Comparison of ENCODE assay signal across 7 mouse cellular contexts in the genomic region with DNA sequence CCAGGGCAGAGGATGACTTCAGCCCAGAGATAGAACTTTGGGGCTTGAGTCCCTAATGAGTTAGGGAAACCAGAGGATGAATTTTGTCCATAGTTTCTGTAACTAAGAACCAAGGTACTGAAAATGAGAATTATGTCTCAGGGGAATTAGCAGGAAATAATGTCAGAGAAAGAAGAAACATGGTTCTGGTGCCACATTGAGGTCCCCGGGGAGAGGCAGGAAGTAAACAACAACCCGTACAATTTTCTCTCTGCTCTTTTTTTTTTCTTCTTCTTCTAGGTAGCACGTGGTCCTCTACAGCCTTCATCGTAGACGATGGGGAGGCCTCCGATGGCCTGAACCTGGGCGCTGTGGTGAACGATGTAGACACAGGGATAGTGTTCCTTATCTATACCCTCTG. TPM values are rescaled to one million over a fixed set of nuclear protein-coding genes. Genes with fewer than 3 reads are reported as not detected.
DNase-seq lines count a peak whose midpoint lies in the region; ATAC-seq lines count a peak whose summit lies in the region.

No protein-coding gene starts in this region.

- no peak for DNase-seq in neural tube, embryonic 11.5 days (ENCODE audit: low spot score)
- DNase-seq in neural tube, embryonic 10.5 days (ENCODE audit: extremely low spot score, low spot score): no peak
- DNase-seq in forebrain, embryonic 10.5 days (ENCODE audit: extremely low spot score, low spot score): no peak
- DNase-seq in cerebellum, adult 18-20 months: no peak
- DNase-seq in cerebellum, adult 9-11 months: no peak

- peak overlapping the region; percentile 97 for H3K4me2 ChIP-seq in neural tube, embryonic 11.5 days (ENCODE audit: low read depth)
- peak overlapping the region; percentile 99 for H3K4me2 ChIP-seq in limb, embryonic 13.5 days (replicated peaks)
- peak overlapping the region; percentile 98 for H3K4me2 ChIP-seq in stomach, embryonic 14.5 days (replicated peaks; ENCODE audit: low read depth, low read length)

- no peaks in the 10 kb centered on the region for H3K36me3 ChIP-seq in neural tube, embryonic 11.5 days (ENCODE audit: control insufficient read depth, insufficient read depth, low read length)
- H3K36me3 ChIP-seq in forebrain, embryonic 10.5 days (replicated peaks): peaks cover 21% of the 10 kb centered on the region
- peaks cover 18% of the 10 kb centered on the region for H3K36me3 ChIP-seq in limb, embryonic 13.5 days
- H3K36me3 ChIP-seq in stomach, embryonic 14.5 days (ENCODE audit: control insufficient read depth, insufficient read depth, low read length): no peaks in the 10 kb centered on the region

- 0 out of 2 replicates have a peak, but pooled peaks cover 4% of the 10 kb centered on the region for H3K4me1 ChIP-seq in neural tube, embryonic 11.5 days (ENCODE audit: control insufficient read depth, insufficient read depth, low read length)
- peaks cover 38% of the 10 kb centered on the region for H3K4me1 ChIP-seq in forebrain, embryonic 10.5 days
- peaks cover 11% of the 10 kb centered on the region for H3K4me1 ChIP-seq in limb, embryonic 13.5 days
- H3K4me1 ChIP-seq in stomach, embryonic 14.5 days (ENCODE audit: control insufficient read depth, insufficient read depth, low read length): no peaks in the 10 kb centered on the region

- no peak overlapping the region for H3K27ac ChIP-seq in neural tube, embryonic 11.5 days (ENCODE audit: low read depth, low read length)
- peak overlapping the region; percentile 84; the same call in 1 of the 2 replicates for H3K27ac ChIP-seq in forebrain, embryonic 10.5 days
- H3K27ac ChIP-seq in limb, embryonic 13.5 days: no peak overlapping the region
- H3K27ac ChIP-seq in stomach, embryonic 14.5 days (ENCODE audit: low read length): no peak overlapping the region

- WGBS in neural tube, embryonic 11.5 days: 92% methylated on average over 8 of the region's 8 CpGs
- 91% methylated on average over 8 of the region's 8 CpGs for WGBS in forebrain, embryonic 10.5 days
- WGBS in limb, embryonic 13.5 days: 83% methylated on average over 8 of the region's 8 CpGs
- 74% methylated on average over 8 of the region's 8 CpGs for WGBS in stomach, embryonic 14.5 days

- no peaks in the 10 kb centered on the region for H3K9me3 ChIP-seq in neural tube, embryonic 11.5 days (ENCODE audit: control insufficient read depth, low read length)
- H3K9me3 ChIP-seq in forebrain, embryonic 10.5 days: no peaks in the 10 kb centered on the region
- no peaks in the 10 kb centered on the region for H3K9me3 ChIP-seq in limb, embryonic 13.5 days
- H3K9me3 ChIP-seq in stomach, embryonic 14.5 days (ENCODE audit: control insufficient read depth, low read depth, low read length): no peaks in the 10 kb centered on the region

- H3K9ac ChIP-seq in neural tube, embryonic 11.5 days (ENCODE audit: low read length): peak overlapping the region; percentile 67
- peak overlapping the region; percentile 84 for H3K9ac ChIP-seq in limb, embryonic 13.5 days
- peak overlapping the region; percentile 54; the same call in 1 of the 2 replicates for H3K9ac ChIP-seq in stomach, embryonic 14.5 days (replicated peaks; ENCODE audit: low read depth, low read length)

- ATAC-seq in neural tube, embryonic 11.5 days (ENCODE audit: insufficient read depth, low FRiP score, low TSS enrichment): no peak
- no peak for ATAC-seq in limb, embryonic 13.5 days (ENCODE audit: low FRiP score, low read depth)
- no peak for ATAC-seq in stomach, embryonic 14.5 days (ENCODE audit: insufficient number of reproducible peaks, insufficient read depth, low FRiP score, low read depth)

- H3K27me3 ChIP-seq in neural tube, embryonic 11.5 days (ENCODE audit: control insufficient read depth, insufficient read depth, low read length): no peaks in the 10 kb centered on the region
- H3K27me3 ChIP-seq in forebrain, embryonic 10.5 days (ENCODE audit: poor library complexity, severe bottlenecking): peaks cover 12% of the 10 kb centered on the region
- no peaks in the 10 kb centered on the region for H3K27me3 ChIP-seq in limb, embryonic 13.5 days
- no peaks in the 10 kb centered on the region for H3K27me3 ChIP-seq in stomach, embryonic 14.5 days (ENCODE audit: control insufficient read depth, insufficient read depth, low read length)

- H3K4me3 ChIP-seq in neural tube, embryonic 11.5 days (ENCODE audit: low read depth, low read length): peak overlapping the region; percentile 69; the same call in 1 of the 2 replicates
- peak overlapping the region; percentile 78 for H3K4me3 ChIP-seq in forebrain, embryonic 10.5 days
- H3K4me3 ChIP-seq in limb, embryonic 13.5 days: peak overlapping the region; percentile 77
- H3K4me3 ChIP-seq in stomach, embryonic 14.5 days (ENCODE audit: low read depth, low read length): peak overlapping the region; percentile 71

RNA-seq across cellular contexts. Expression of a gene that starts 1.2 kb away (rescaled TPM):
- polyA plus RNA-seq in neural tube, embryonic 11.5 days (2014; fragmentation: Nextera tagmentation; extraction: Ambion mirVana): 16.4 and 16.8 TPM in 2 replicates
- 18.2 and 18.8 TPM in 2 replicates for polyA plus RNA-seq in forebrain, embryonic 10.5 days (2016; fragmentation: Nextera tagmentation; extraction: Ambion mirVana)
- 20.0 and 21.0 TPM in 2 replicates for polyA plus RNA-seq in limb, embryonic 13.5 days (2015; fragmentation: Nextera tagmentation; extraction: Ambion mirVana)
- 15.1 and 16.2 TPM in 2 replicates for polyA plus RNA-seq in stomach, embryonic 14.5 days (2014; fragmentation: Nextera tagmentation; extraction: Ambion mirVana)

RNA-seq across cellular contexts. Expression of a gene that starts 18.0 kb away (rescaled TPM):
- polyA plus RNA-seq in neural tube, embryonic 11.5 days (2014; fragmentation: Nextera tagmentation; extraction: Ambion mirVana): not detected in 2 replicates
- 0.06 and 0.11 TPM in 2 replicates for polyA plus RNA-seq in forebrain, embryonic 10.5 days (2016; fragmentation: Nextera tagmentation; extraction: Ambion mirVana)
- polyA plus RNA-seq in limb, embryonic 13.5 days (2015; fragmentation: Nextera tagmentation; extraction: Ambion mirVana): 0.14 TPM in 1 of 2 replicates, not detected in the other
- 5.3 and 6.4 TPM in 2 replicates for polyA plus RNA-seq in stomach, embryonic 14.5 days (2014; fragmentation: Nextera tagmentation; extraction: Ambion mirVana)

RNA-seq across cellular contexts. Expression of a gene that starts 26.8 kb away (rescaled TPM):
- polyA plus RNA-seq in neural tube, embryonic 11.5 days (2014; fragmentation: Nextera tagmentation; extraction: Ambion mirVana): 0.13 and 0.37 TPM in 2 replicates
- 0.07 TPM in 1 of 2 replicates, not detected in the other for polyA plus RNA-seq in forebrain, embryonic 10.5 days (2016; fragmentation: Nextera tagmentation; extraction: Ambion mirVana)
- 0.32 and 0.43 TPM in 2 replicates for polyA plus RNA-seq in limb, embryonic 13.5 days (2015; fragmentation: Nextera tagmentation; extraction: Ambion mirVana)
- polyA plus RNA-seq in stomach, embryonic 14.5 days (2014; fragmentation: Nextera tagmentation; extraction: Ambion mirVana): 0.54 and 0.84 TPM in 2 replicates

RNA-seq across cellular contexts. Expression of a gene that starts 34.0 kb away (rescaled TPM):
- 62.7 and 70.3 TPM in 2 replicates for polyA plus RNA-seq in neural tube, embryonic 11.5 days (2014; fragmentation: Nextera tagmentation; extraction: Ambion mirVana)
- polyA plus RNA-seq in forebrain, embryonic 10.5 days (2016; fragmentation: Nextera tagmentation; extraction: Ambion mirVana): 93.3 and 98.8 TPM in 2 replicates
- 97.0 and 103 TPM in 2 replicates for polyA plus RNA-seq in limb, embryonic 13.5 days (2015; fragmentation: Nextera tagmentation; extraction: Ambion mirVana)
- 69.4 and 79.4 TPM in 2 replicates for polyA plus RNA-seq in stomach, embryonic 14.5 days (2014; fragmentation: Nextera tagmentation; extraction: Ambion mirVana)

RNA-seq across cellular contexts. Expression of a gene that starts 34.2 kb away (rescaled TPM):
- 0.57 and 0.86 TPM in 2 replicates for polyA plus RNA-seq in neural tube, embryonic 11.5 days (2014; fragmentation: Nextera tagmentation; extraction: Ambion mirVana)
- 0.83 and 1.7 TPM in 2 replicates for polyA plus RNA-seq in forebrain, embryonic 10.5 days (2016; fragmentation: Nextera tagmentation; extraction: Ambion mirVana)
- polyA plus RNA-seq in limb, embryonic 13.5 days (2015; fragmentation: Nextera tagmentation; extraction: Ambion mirVana): 1.6 and 2.4 TPM in 2 replicates
- 2.8 TPM in 2 replicates for polyA plus RNA-seq in stomach, embryonic 14.5 days (2014; fragmentation: Nextera tagmentation; extraction: Ambion mirVana)
